ENCODE assay signal across 31 mouse cellular contexts in the genomic region with DNA sequence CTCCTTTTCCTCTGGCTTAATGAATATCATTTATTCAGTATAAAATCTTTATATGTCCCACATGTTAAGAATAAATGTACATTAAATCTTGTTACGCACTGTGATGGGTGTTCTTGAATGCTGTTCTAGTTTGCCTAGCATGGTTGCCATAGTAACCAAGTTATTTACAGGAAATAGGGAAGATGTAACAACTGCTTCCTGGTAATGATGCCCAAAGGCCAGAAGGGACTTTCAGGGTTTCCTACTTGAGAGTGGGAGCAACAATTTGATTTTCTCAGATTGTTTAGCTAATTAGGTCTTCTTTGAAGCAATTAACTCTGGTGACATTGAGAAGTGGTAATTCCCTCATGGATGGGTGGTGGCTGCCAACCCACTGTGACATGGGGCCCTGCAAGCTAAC.
A peak's percentile ranks its signal among the peaks of the same experiment; 100 is the strongest.
DNase-seq lines count a peak whose midpoint lies in the region; ATAC-seq and TF ChIP-seq lines count a peak whose summit lies in the region.
"Had no signal": no experiment of that assay in that cellular context is flagged by ENCODE, and none has a peak within 500 bp of the region (broad histone marks: within the 10 kb centered on the region; RNA-seq: fewer than 3 reads in every experiment).

No protein-coding gene starts in this region.

- H3K4me3 ChIP-seq in layer of hippocampus, adult 2 months: no peak overlapping the region
- H3K4me3 ChIP-seq in hindbrain, embryonic 16.5 days (ENCODE audit: low read length): no peak overlapping the region
- H3K4me3 ChIP-seq: embryonic facial prominence, embryonic 15.5 days; forebrain, embryonic 15.5 days; gastrocnemius, adult 2 months; heart, embryonic 12.5 days; intestine, embryonic 15.5 days; liver, embryonic 12.5 days; midbrain, embryonic 15.5 days; myocyte; neural tube, embryonic 13.5 days; stomach, embryonic 15.5 days had no signal

- WGBS in hindbrain, embryonic 16.5 days: 75% methylated on average over 1 of the region's 1 CpGs

- H3K4me1 ChIP-seq in hindbrain, embryonic 16.5 days (ENCODE audit: control insufficient read depth, insufficient read depth, low read depth, low read length): no peaks in the 10 kb centered on the region; the same call in 1 of the 2 replicates
- H3K4me1 ChIP-seq: embryonic facial prominence, embryonic 15.5 days; forebrain, embryonic 15.5 days; heart, embryonic 12.5 days; intestine, embryonic 15.5 days; liver, embryonic 12.5 days; midbrain, embryonic 15.5 days; stomach, embryonic 15.5 days had no signal

- no peaks in the 10 kb centered on the region for H3K9me3 ChIP-seq in hindbrain, embryonic 16.5 days (ENCODE audit: control insufficient read depth, low read length)
- H3K9me3 ChIP-seq: embryonic facial prominence, embryonic 15.5 days; forebrain, embryonic 15.5 days; heart, embryonic 12.5 days; intestine, embryonic 15.5 days; liver, embryonic 12.5 days; midbrain, embryonic 15.5 days; neural tube, embryonic 13.5 days; stomach, embryonic 15.5 days had no signal

- H3K9ac ChIP-seq in hindbrain, embryonic 16.5 days (ENCODE audit: low read depth, low read length): no peak overlapping the region
- H3K9ac ChIP-seq: embryonic facial prominence, embryonic 15.5 days; forebrain, embryonic 15.5 days; heart, embryonic 12.5 days; hindbrain, embryonic 14.5 days; intestine, embryonic 15.5 days; liver, embryonic 12.5 days; liver, postnatal 0 days; midbrain, embryonic 15.5 days; neural tube, embryonic 13.5 days; stomach, embryonic 15.5 days had no signal

- no peak for TF ChIP-seq CTCF in layer of hippocampus, adult 2 months (conservative IDR thresholded peaks at IDR 0.05)

- ATAC-seq in CD4-positive, CD25-positive, alpha-beta regulatory T cell, adult 4 months: peak; percentile 58
- ATAC-seq in inflammation-experienced regulatory T-cells, adult 6 months: peak; percentile 46
- ATAC-seq in hindbrain, embryonic 16.5 days: no peak
- ATAC-seq: forebrain, embryonic 15.5 days; intestine, embryonic 15.5 days; liver, embryonic 12.5 days; liver, postnatal 0 days; midbrain, embryonic 15.5 days; Patski had no signal

- H3K27ac ChIP-seq in layer of hippocampus, adult 2 months: peak overlapping the region; percentile 18; the same call in 1 of the 2 replicates
- H3K27ac ChIP-seq in hindbrain, embryonic 16.5 days (ENCODE audit: low read depth, low read length): no peak overlapping the region
- H3K27ac ChIP-seq: embryonic facial prominence, embryonic 15.5 days; forebrain, embryonic 15.5 days; gastrocnemius, adult 2 months; hindbrain, embryonic 14.5 days; intestine, embryonic 15.5 days; liver, embryonic 12.5 days; midbrain, embryonic 15.5 days; neural tube, embryonic 13.5 days; stomach, embryonic 15.5 days had no signal

- DNase-seq in layer of hippocampus, adult 2 months (ENCODE audit: low spot score in 2 of 2): no peak
- no peak for DNase-seq in layer of hippocampus, adult 18-20 months (ENCODE audit: low spot score in 2 of 2)
- peak; percentile 25 for DNase-seq in CD4-positive helper T cell, adult 2 months (ENCODE audit: low read depth, low spot score)
- DNase-seq in thymus, adult 18-20 months: no peak
- DNase-seq: adrenal gland, postnatal 36 days; cerebellum, adult 9-11 months; gastrocnemius, adult 2 months; gastrocnemius, postnatal 36 days; heart, adult 18-20 months; kidney, adult 2 months; kidney, postnatal 36 days; layer of hippocampus, postnatal 36 days; left cerebral cortex, postnatal 4 days; liver, postnatal 0 days; lung, postnatal 36 days; right cerebral cortex, postnatal 14 days; thymus, postnatal 14 days had no signal

- no peak overlapping the region for H3K4me2 ChIP-seq in hindbrain, embryonic 16.5 days (ENCODE audit: low read length)
- H3K4me2 ChIP-seq: embryonic facial prominence, embryonic 15.5 days; forebrain, embryonic 15.5 days; heart, embryonic 12.5 days; hindbrain, embryonic 14.5 days; intestine, embryonic 15.5 days; liver, embryonic 12.5 days; midbrain, embryonic 15.5 days; neural tube, embryonic 13.5 days; stomach, embryonic 15.5 days had no signal

- H3K27me3 ChIP-seq in hindbrain, embryonic 16.5 days (replicated peaks; ENCODE audit: control insufficient read depth, insufficient read depth, low read length): no peaks in the 10 kb centered on the region
- H3K27me3 ChIP-seq: embryonic facial prominence, embryonic 15.5 days; forebrain, embryonic 15.5 days; heart, embryonic 12.5 days; intestine, embryonic 15.5 days; liver, embryonic 12.5 days; midbrain, embryonic 15.5 days; neural tube, embryonic 13.5 days; Patski; stomach, embryonic 15.5 days had no signal

- peaks cover 19% of the 10 kb centered on the region for H3K36me3 ChIP-seq in hindbrain, embryonic 16.5 days (ENCODE audit: control insufficient read depth, insufficient read depth, low read length)
